Mouse (Mus musculus): ENCODE measurements around the gene Maged1.
"Not testable (repeated sequence)": the region's sequence is repeated elsewhere in the genome, so short reads cannot be mapped to it uniquely, and the experiment has no call there.

Gene Maged1

GRCm38 (mm10) chrX:94541918-94542355 is at the start of gene Maged1:
TSS of gene Maged1 (minus strand) at chrX:94542143.
- peak; percentile 91 to 96 for DNase-seq

GRCm38 (mm10) chrX:94580251-94580650 is 38.3 kb upstream of the Maged1 start:
- no peak for DNase-seq

- no peak for DNase-seq
Measured at GRCm38 (mm10) chrX:94564694-94565093, 22.8 kb upstream of the Maged1 start.

- DNase-seq, result no peak
Measured at GRCm38 (mm10) chrX:94562392-94562791, 20.4 kb upstream of the Maged1 start.

GRCm38 (mm10) chrX:94548227-94548626 is 6.3 kb upstream of the Maged1 start:
- no peak for DNase-seq

GRCm38 (mm10) chrX:94545941-94546340 is 4.0 kb upstream of the Maged1 start:
- DNase-seq, result no peak

- DNase-seq, result peak in 1 of 2 experiments; percentile 35
Measured at GRCm38 (mm10) chrX:94544923-94545322, 3.0 kb upstream of the Maged1 start.

- DNase-seq, result no peak
Measured at GRCm38 (mm10) chrX:94542536-94542935, 593 bp upstream of the Maged1 start.

- DNase-seq, result peak in 1 of 2 experiments; percentile 23
Measured at GRCm38 (mm10) chrX:94541206-94541605, 737 bp downstream of the Maged1 start.

GRCm38 (mm10) chrX:94540341-94541201 is 1.4 kb downstream of the Maged1 start:
- peak; percentile 73 to 83 for DNase-seq

- no peak for DNase-seq
Measured at GRCm38 (mm10) chrX:94534346-94534745, 7.6 kb downstream of the Maged1 start.

GRCm38 (mm10) chrX:94530301-94530700 is 11.6 kb downstream of the Maged1 start:
- no peak for DNase-seq

- DNase-seq, result no peak
Measured at GRCm38 (mm10) chrX:94522166-94522565, 19.8 kb downstream of the Maged1 start.

- DNase-seq, result no peak
Measured at GRCm38 (mm10) chrX:94508442-94508819, 33.5 kb downstream of the Maged1 start.

GRCm38 (mm10) chrX:94507698-94508441 is 34.1 kb downstream of the Maged1 start:
- DNase-seq, result not testable (repeated sequence)

- no peak for DNase-seq
Measured at GRCm38 (mm10) chrX:94486001-94486792, 55.7 kb downstream of the Maged1 start.
